ENCODE assay signal across 10 mouse cellular contexts in the genomic region with DNA sequence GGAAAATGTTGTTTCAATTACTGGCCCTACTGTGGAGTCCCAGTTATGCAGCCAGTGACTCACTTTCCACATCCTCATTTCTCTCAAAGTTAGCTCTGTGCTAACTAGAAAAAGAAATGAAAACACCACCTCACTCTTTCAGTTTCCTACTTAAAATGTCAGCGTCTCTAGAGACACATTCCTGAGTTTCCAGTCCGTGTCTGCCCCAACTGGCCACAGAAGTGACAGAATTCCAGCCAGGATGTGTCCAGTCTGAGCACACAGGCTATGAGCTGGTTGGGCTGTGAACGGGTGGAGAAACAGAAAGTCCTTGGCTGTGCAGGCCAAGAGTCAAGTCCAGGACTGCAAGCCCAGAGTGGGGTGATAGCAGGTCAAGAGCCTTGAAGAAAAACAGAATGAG. TPM values are rescaled to one million over a fixed set of nuclear protein-coding genes. Genes with fewer than 3 reads are reported as not detected.
DNase-seq lines count a peak whose midpoint lies in the region; ATAC-seq lines count a peak whose summit lies in the region.
"Had no signal": no experiment of that assay in that cellular context is flagged by ENCODE, and none has a peak within 500 bp of the region (broad histone marks: within the 10 kb centered on the region; RNA-seq: fewer than 3 reads in every experiment).

No protein-coding gene starts in this region.

- H3K36me3 ChIP-seq in heart, embryonic 12.5 days: no peaks in the 10 kb centered on the region
- H3K36me3 ChIP-seq in midbrain, embryonic 16.5 days (ENCODE audit: control insufficient read depth, insufficient read depth, low read length): no peaks in the 10 kb centered on the region
- H3K36me3 ChIP-seq: midbrain, embryonic 13.5 days had no signal

- H3K9me3 ChIP-seq in heart, embryonic 12.5 days (replicated peaks): no peaks in the 10 kb centered on the region
- H3K9me3 ChIP-seq in midbrain, embryonic 16.5 days (replicated peaks; ENCODE audit: control insufficient read depth, low read length, poor library complexity, severe bottlenecking): no peaks in the 10 kb centered on the region
- H3K9me3 ChIP-seq: midbrain, embryonic 13.5 days had no signal

- H3K4me3 ChIP-seq in heart, embryonic 12.5 days: no peak overlapping the region
- H3K4me3 ChIP-seq in midbrain, embryonic 16.5 days (ENCODE audit: low read depth, low read length): no peak overlapping the region
- H3K4me3 ChIP-seq: midbrain, embryonic 13.5 days had no signal

- H3K9ac ChIP-seq in heart, embryonic 12.5 days: no peak overlapping the region
- H3K9ac ChIP-seq in midbrain, embryonic 16.5 days (ENCODE audit: low read depth, low read length): no peak overlapping the region
- H3K9ac ChIP-seq: midbrain, embryonic 13.5 days had no signal

- 13% methylated on average over 3 of the region's 3 CpGs for WGBS in heart, embryonic 12.5 days
- 72% methylated on average over 3 of the region's 3 CpGs for WGBS in midbrain, embryonic 16.5 days

- no peak overlapping the region for H3K4me2 ChIP-seq in heart, embryonic 12.5 days
- H3K4me2 ChIP-seq in midbrain, embryonic 16.5 days (ENCODE audit: low read length): no peak overlapping the region
- H3K4me2 ChIP-seq: midbrain, embryonic 13.5 days had no signal

- no peak for ATAC-seq in heart, embryonic 12.5 days (ENCODE audit: insufficient number of reproducible peaks, low FRiP score)
- ATAC-seq in midbrain, embryonic 16.5 days: no peak
- ATAC-seq: forebrain, embryonic 16.5 days; midbrain, embryonic 13.5 days had no signal

- peak overlapping the region; percentile 37; the same call in 1 of the 2 replicates for H3K27ac ChIP-seq in heart, embryonic 12.5 days (ENCODE audit: poor library complexity, severe bottlenecking)
- no peak overlapping the region for H3K27ac ChIP-seq in midbrain, embryonic 16.5 days (ENCODE audit: low read length)
- H3K27ac ChIP-seq: midbrain, embryonic 13.5 days had no signal

- no peaks in the 10 kb centered on the region; the same call in 1 of the 2 replicates for H3K27me3 ChIP-seq in heart, embryonic 12.5 days (replicated peaks)
- no peaks in the 10 kb centered on the region for H3K27me3 ChIP-seq in midbrain, embryonic 16.5 days (ENCODE audit: control insufficient read depth, insufficient read depth, low read depth, low read length)
- H3K27me3 ChIP-seq: midbrain, embryonic 13.5 days had no signal

- peak; percentile 41 for DNase-seq in kidney, postnatal 14 days
- DNase-seq in kidney, adult 11 months: no peak
- peak; percentile 35 to 37 for DNase-seq in adrenal gland, postnatal 36 days
- DNase-seq in lung, postnatal 14 days: peak; percentile 36
- DNase-seq in B cell, adult 2 months: no peak
- no peak for DNase-seq in left cerebral cortex, adult 18-20 months (ENCODE audit: low spot score in 2 of 2)

- H3K4me1 ChIP-seq in heart, embryonic 12.5 days (replicated peaks): peaks cover 12% of the 10 kb centered on the region; the same call in 1 of the 2 replicates
- no peaks in the 10 kb centered on the region for H3K4me1 ChIP-seq in midbrain, embryonic 16.5 days (ENCODE audit: control insufficient read depth, insufficient read depth, low read length)
- H3K4me1 ChIP-seq: midbrain, embryonic 13.5 days had no signal

RNA-seq across cellular contexts. Expression of a gene that starts 16.1 kb away (rescaled TPM):
- 10 to 100 TPM in 1 of 2 experiments, 1 to 10 TPM in 1; 9.9 to 13.8 TPM for total RNA-seq in adrenal gland, postnatal 36 days (2021)
- 8.1 and 11.3 TPM in 2 replicates for polyA plus RNA-seq in heart, embryonic 12.5 days (2016; fragmentation: Nextera tagmentation; extraction: Ambion mirVana)
- 1.7 and 1.8 TPM in 2 replicates for polyA plus RNA-seq in midbrain, embryonic 16.5 days (2015; fragmentation: Nextera tagmentation; extraction: Ambion mirVana)
- total RNA-seq in left cerebral cortex, adult 18-20 months (2021): 1 to 10 TPM; 1.8 to 2.7 TPM

RNA-seq across cellular contexts. Expression of a gene that starts 16.8 kb away (rescaled TPM):
- 1 to 10 TPM; 3.3 to 3.5 TPM for total RNA-seq in adrenal gland, postnatal 36 days (2021)
- polyA plus RNA-seq in heart, embryonic 12.5 days (2016; fragmentation: Nextera tagmentation; extraction: Ambion mirVana): 5.7 and 8.0 TPM in 2 replicates
- polyA plus RNA-seq in midbrain, embryonic 16.5 days (2015; fragmentation: Nextera tagmentation; extraction: Ambion mirVana): 5.1 and 7.5 TPM in 2 replicates
- 1 to 10 TPM; 2.0 to 2.2 TPM for total RNA-seq in left cerebral cortex, adult 18-20 months (2021)

RNA-seq across cellular contexts. Expression of a gene that starts 37.1 kb away (rescaled TPM):
- total RNA-seq in adrenal gland, postnatal 36 days (2021): 100 to 1,000 TPM; 173 to 185 TPM
- polyA plus RNA-seq in heart, embryonic 12.5 days (2016; fragmentation: Nextera tagmentation; extraction: Ambion mirVana): 120 and 131 TPM in 2 replicates
- 176 and 184 TPM in 2 replicates for polyA plus RNA-seq in midbrain, embryonic 16.5 days (2015; fragmentation: Nextera tagmentation; extraction: Ambion mirVana)
- total RNA-seq in left cerebral cortex, adult 18-20 months (2021): 100 to 1,000 TPM; 114 to 121 TPM

RNA-seq across cellular contexts. Expression of a gene that starts 37.9 kb away (rescaled TPM):
- 10 to 100 TPM; 51.8 to 58.4 TPM for total RNA-seq in adrenal gland, postnatal 36 days (2021)
- 86.7 and 86.9 TPM in 2 replicates for polyA plus RNA-seq in heart, embryonic 12.5 days (2016; fragmentation: Nextera tagmentation; extraction: Ambion mirVana)
- 76.1 and 87.8 TPM in 2 replicates for polyA plus RNA-seq in midbrain, embryonic 16.5 days (2015; fragmentation: Nextera tagmentation; extraction: Ambion mirVana)
- 10 to 100 TPM; 37.7 to 46.2 TPM for total RNA-seq in left cerebral cortex, adult 18-20 months (2021)

RNA-seq across cellular contexts. Expression of a gene that starts 40.5 kb away (rescaled TPM):
- 1 to 10 TPM; 2.0 to 2.9 TPM for total RNA-seq in adrenal gland, postnatal 36 days (2021)
- 0.48 and 0.64 TPM in 2 replicates for polyA plus RNA-seq in heart, embryonic 12.5 days (2016; fragmentation: Nextera tagmentation; extraction: Ambion mirVana)
- polyA plus RNA-seq in midbrain, embryonic 16.5 days (2015; fragmentation: Nextera tagmentation; extraction: Ambion mirVana): 0.30 and 0.37 TPM in 2 replicates
- total RNA-seq in left cerebral cortex, adult 18-20 months (2021): under 1 TPM; 0.56 to 0.93 TPM

Comparison
In these comparisons a context has a peak if more than half of its experiments do, and no peak if none do; other contexts are left out.
1. DNase-seq: peak in kidney, postnatal 14 days (single experiment), adrenal gland, postnatal 36 days (2 of 2) and lung, postnatal 14 days (single experiment); none in kidney, adult 11 months (single experiment), B cell, adult 2 months (0 of 2) and left cerebral cortex, adult 18-20 months (0 of 2).